Mouse (Mus musculus): ENCODE measurements around the gene Bmp10. TPM values are rescaled to one million over a fixed set of nuclear protein-coding genes. Genes with fewer than 3 reads are reported as not detected.

The Bmp10 gene
- polyA plus RNA-seq (2014; fragmentation: Nextera tagmentation; extraction: Ambion mirVana), result not detected in 2 replicates

- Histone ChIP-seq H3K4me3 (ENCODE audit: low read depth, low read length) (no peak within 1 kb of the TSS), H3K27ac (ENCODE audit: low read depth, low read length) (no peak within 1 kb of the TSS), H3K4me1 (replicated peaks; ENCODE audit: control insufficient read depth, insufficient read depth, low read length) (no peaks in the 10 kb centered on the region; the same call in 1 of the 2 replicates), H3K27me3 (ENCODE audit: control insufficient read depth, insufficient read depth, low read length) (no peaks in the 10 kb centered on the region), H3K4me2 (ENCODE audit: low read depth, low read length, severe bottlenecking) (no peak within 1 kb of the TSS), H3K9ac (ENCODE audit: low read length) (no peak within 1 kb of the TSS), H3K9me3 (ENCODE audit: control insufficient read depth, low read length) (no peaks in the 10 kb centered on the region), H3K36me3 (ENCODE audit: control insufficient read depth, insufficient read depth, low read length) (no peaks in the 10 kb centered on the region)
- no peak for DNase-seq (ENCODE audit: low spot score)
- 77% methylated on average over 7 of the region's 7 CpGs for WGBS
- ATAC-seq (replicated peaks; ENCODE audit: low FRiP score), result no peak
Observed at GRCm38 (mm10) chr6:87428487-87429044, at the start of gene Bmp10. Bmp10 (plus strand) TSS chr6:87428994.

GRCm38 (mm10) chr6:87383926-87384691 is 44.7 kb upstream of the Bmp10 start:
- Histone ChIP-seq H3K36me3 (ENCODE audit: control insufficient read depth, insufficient read depth, low read length) (no peaks in the 10 kb centered on the region), H3K27ac (ENCODE audit: low read depth, low read length) (no peak overlapping the region), H3K4me3 (ENCODE audit: low read depth, low read length) (peak overlapping the region; percentile 28), H3K4me2 (ENCODE audit: low read depth, low read length, severe bottlenecking) (peak overlapping the region; percentile 62), H3K4me1 (replicated peaks; ENCODE audit: control insufficient read depth, insufficient read depth, low read length) (peaks cover 3% of the 10 kb centered on the region; the same call in 1 of the 2 replicates), H3K9me3 (ENCODE audit: control insufficient read depth, low read length) (no peaks in the 10 kb centered on the region), H3K27me3 (ENCODE audit: control insufficient read depth, insufficient read depth, low read length) (no peaks in the 10 kb centered on the region), H3K9ac (ENCODE audit: low read length) (peak overlapping the region; percentile 14; the same call in 1 of the 2 replicates)
- 7% methylated on average over 24 of the region's 24 CpGs for WGBS
- DNase-seq (ENCODE audit: low spot score) (no peak), ATAC-seq (replicated peaks; ENCODE audit: low FRiP score) (no peak; the same call in 1 of the 2 replicates)

DNA sequence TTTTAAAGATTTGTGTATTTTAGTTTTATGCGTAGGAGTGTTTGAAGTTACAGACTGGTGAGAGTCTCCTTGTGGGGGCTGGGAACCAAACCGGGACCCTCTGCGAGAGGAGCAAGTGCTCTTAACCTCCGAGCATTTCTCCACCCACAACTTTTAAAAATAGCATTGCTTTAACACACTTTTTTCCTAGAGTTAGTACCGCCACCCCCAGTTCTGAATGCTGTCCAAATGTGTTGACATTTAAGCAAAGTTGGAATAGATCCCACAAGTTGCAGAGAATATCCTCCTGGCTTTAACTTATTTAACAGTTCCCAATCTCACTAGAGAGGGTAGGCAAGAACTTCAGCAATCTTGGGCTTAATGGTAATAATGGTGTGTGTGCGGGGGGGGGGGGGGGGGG is 44.0 kb upstream of the Bmp10 start:
- no peak overlapping the region for H3K27ac ChIP-seq (ENCODE audit: low read depth, low read length)
- no peaks in the 10 kb centered on the region for H3K36me3 ChIP-seq (ENCODE audit: control insufficient read depth, insufficient read depth, low read length)
- no peak overlapping the region for H3K4me2 ChIP-seq (ENCODE audit: low read depth, low read length, severe bottlenecking)
- H3K27me3 ChIP-seq (ENCODE audit: control insufficient read depth, insufficient read depth, low read length), result no peaks in the 10 kb centered on the region
- H3K9ac ChIP-seq (ENCODE audit: low read length), result no peak overlapping the region
- peaks cover 3% of the 10 kb centered on the region; the same call in 1 of the 2 replicates for H3K4me1 ChIP-seq (replicated peaks; ENCODE audit: control insufficient read depth, insufficient read depth, low read length)
- WGBS, result 54% methylated on average over 5 of the region's 6 CpGs
- no peak overlapping the region for H3K4me3 ChIP-seq (ENCODE audit: low read depth, low read length)
- DNase-seq (ENCODE audit: low spot score), result no peak
- ATAC-seq (replicated peaks; ENCODE audit: low FRiP score), result no peak
- no peaks in the 10 kb centered on the region for H3K9me3 ChIP-seq (ENCODE audit: control insufficient read depth, low read length)

- Histone ChIP-seq H3K27ac (ENCODE audit: low read depth, low read length) (no peak overlapping the region), H3K4me1 (replicated peaks; ENCODE audit: control insufficient read depth, insufficient read depth, low read length) (peaks cover 3% of the 10 kb centered on the region; the same call in 1 of the 2 replicates), H3K36me3 (ENCODE audit: control insufficient read depth, insufficient read depth, low read length) (no peaks in the 10 kb centered on the region), H3K4me2 (ENCODE audit: low read depth, low read length, severe bottlenecking) (no peak overlapping the region), H3K9me3 (ENCODE audit: control insufficient read depth, low read length) (no peaks in the 10 kb centered on the region), H3K27me3 (ENCODE audit: control insufficient read depth, insufficient read depth, low read length) (no peaks in the 10 kb centered on the region), H3K9ac (ENCODE audit: low read length) (no peak overlapping the region), H3K4me3 (ENCODE audit: low read depth, low read length) (no peak overlapping the region)
- DNase-seq (ENCODE audit: low spot score) (peak; percentile 79), ATAC-seq (replicated peaks; ENCODE audit: low FRiP score) (no peak)
- WGBS, result 16% methylated on average over 7 of the region's 7 CpGs
Observed at GRCm38 (mm10) chr6:87386203-87386602, 42.6 kb upstream of the Bmp10 start.

- H3K4me2 ChIP-seq (ENCODE audit: low read depth, low read length, severe bottlenecking), result no peak overlapping the region
- no peak overlapping the region for H3K9ac ChIP-seq (ENCODE audit: low read length)
- no peak for ATAC-seq (replicated peaks; ENCODE audit: low FRiP score)
- no peaks in the 10 kb centered on the region for H3K9me3 ChIP-seq (ENCODE audit: control insufficient read depth, low read length)
- 89% methylated on average over 10 of the region's 10 CpGs for WGBS
- H3K4me3 ChIP-seq (ENCODE audit: low read depth, low read length), result no peak overlapping the region
- H3K36me3 ChIP-seq (ENCODE audit: control insufficient read depth, insufficient read depth, low read length), result no peaks in the 10 kb centered on the region
- no peaks in the 10 kb centered on the region for H3K27me3 ChIP-seq (ENCODE audit: control insufficient read depth, insufficient read depth, low read length)
- peaks cover 3% of the 10 kb centered on the region; the same call in 1 of the 2 replicates for H3K4me1 ChIP-seq (replicated peaks; ENCODE audit: control insufficient read depth, insufficient read depth, low read length)
- DNase-seq (ENCODE audit: low spot score), result no peak
- no peak overlapping the region for H3K27ac ChIP-seq (ENCODE audit: low read depth, low read length)
Observed at GRCm38 (mm10) chr6:87386681-87387080, 42.1 kb upstream of the Bmp10 start.

DNA sequence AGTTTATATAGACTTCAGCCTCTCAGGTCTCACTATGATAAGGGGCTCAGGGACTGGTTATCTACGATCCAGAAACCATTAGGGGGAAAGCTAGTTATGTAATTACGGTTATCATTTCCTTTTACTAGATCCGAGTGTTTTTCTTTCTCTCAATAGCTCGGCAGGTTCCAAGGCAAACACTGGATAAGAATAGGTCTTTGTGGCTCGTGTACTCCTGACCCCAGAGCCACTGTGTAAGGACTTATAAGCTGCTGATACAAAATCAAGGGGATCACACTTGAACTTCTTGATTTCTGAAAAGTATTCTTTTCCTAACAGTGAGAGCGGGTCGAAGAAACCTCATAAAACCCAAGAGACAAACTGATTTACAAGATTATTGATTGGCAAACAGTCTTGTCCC is 39.9 kb upstream of the Bmp10 start, which contains the start of gene Gkn3:
Gkn3 (minus strand) TSS at position 59 of the 400 bp plus-strand sequence.
- Histone ChIP-seq H3K4me3 (ENCODE audit: low read depth, low read length) (no peak within 1 kb of the TSS), H3K9ac (ENCODE audit: low read length) (no peak within 1 kb of the TSS), H3K27ac (ENCODE audit: low read depth, low read length) (no peak within 1 kb of the TSS), H3K4me1 (replicated peaks; ENCODE audit: control insufficient read depth, insufficient read depth, low read length) (peaks cover 3% of the 10 kb centered on the region; the same call in 1 of the 2 replicates), H3K27me3 (ENCODE audit: control insufficient read depth, insufficient read depth, low read length) (no peaks in the 10 kb centered on the region), H3K36me3 (ENCODE audit: control insufficient read depth, insufficient read depth, low read length) (no peaks in the 10 kb centered on the region), H3K4me2 (ENCODE audit: low read depth, low read length, severe bottlenecking) (no peak within 1 kb of the TSS), H3K9me3 (ENCODE audit: control insufficient read depth, low read length) (no peaks in the 10 kb centered on the region)
- no peak for ATAC-seq (replicated peaks; ENCODE audit: low FRiP score)
- 64% methylated on average over 7 of the region's 7 CpGs for WGBS
- no peak for DNase-seq (ENCODE audit: low spot score)

DNA sequence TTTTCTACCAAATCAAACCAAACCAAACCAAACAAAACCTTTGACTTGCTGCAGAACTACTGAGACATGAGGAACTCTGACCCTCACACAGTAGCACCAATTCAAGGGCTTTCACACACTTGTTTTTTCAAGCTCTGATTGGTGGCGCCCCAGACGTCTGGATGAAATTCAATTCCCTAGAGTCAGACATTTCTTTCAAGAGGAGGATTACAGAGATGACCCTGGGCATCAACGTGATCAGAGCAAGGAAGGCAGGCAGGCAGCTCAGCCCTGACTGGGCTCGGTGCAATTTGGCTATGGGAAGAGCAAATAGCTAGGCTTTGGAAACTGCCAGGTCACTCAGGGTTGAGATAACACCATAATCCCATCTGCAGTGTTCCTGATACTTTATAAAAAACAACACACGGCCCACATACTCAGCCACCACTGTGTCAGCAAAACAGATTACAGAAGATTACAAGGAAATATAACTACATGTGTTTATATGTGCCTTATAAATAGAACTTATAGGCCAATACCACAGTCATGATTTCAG is 39.3 kb upstream of the Bmp10 start:
- H3K36me3 ChIP-seq (ENCODE audit: control insufficient read depth, insufficient read depth, low read length), result no peaks in the 10 kb centered on the region
- no peak overlapping the region for H3K4me2 ChIP-seq (ENCODE audit: low read depth, low read length, severe bottlenecking)
- no peaks in the 10 kb centered on the region for H3K27me3 ChIP-seq (ENCODE audit: control insufficient read depth, insufficient read depth, low read length)
- DNase-seq (ENCODE audit: low spot score) (no peak), ATAC-seq (replicated peaks; ENCODE audit: low FRiP score) (no peak)
- no peaks in the 10 kb centered on the region for H3K9me3 ChIP-seq (ENCODE audit: control insufficient read depth, low read length)
- H3K4me3 ChIP-seq (ENCODE audit: low read depth, low read length), result no peak overlapping the region
- no peak overlapping the region for H3K27ac ChIP-seq (ENCODE audit: low read depth, low read length)
- 42% methylated on average over 5 of the region's 5 CpGs for WGBS
- H3K9ac ChIP-seq (ENCODE audit: low read length), result no peak overlapping the region
- no peaks in the 10 kb centered on the region for H3K4me1 ChIP-seq (replicated peaks; ENCODE audit: control insufficient read depth, insufficient read depth, low read length)

DNA sequence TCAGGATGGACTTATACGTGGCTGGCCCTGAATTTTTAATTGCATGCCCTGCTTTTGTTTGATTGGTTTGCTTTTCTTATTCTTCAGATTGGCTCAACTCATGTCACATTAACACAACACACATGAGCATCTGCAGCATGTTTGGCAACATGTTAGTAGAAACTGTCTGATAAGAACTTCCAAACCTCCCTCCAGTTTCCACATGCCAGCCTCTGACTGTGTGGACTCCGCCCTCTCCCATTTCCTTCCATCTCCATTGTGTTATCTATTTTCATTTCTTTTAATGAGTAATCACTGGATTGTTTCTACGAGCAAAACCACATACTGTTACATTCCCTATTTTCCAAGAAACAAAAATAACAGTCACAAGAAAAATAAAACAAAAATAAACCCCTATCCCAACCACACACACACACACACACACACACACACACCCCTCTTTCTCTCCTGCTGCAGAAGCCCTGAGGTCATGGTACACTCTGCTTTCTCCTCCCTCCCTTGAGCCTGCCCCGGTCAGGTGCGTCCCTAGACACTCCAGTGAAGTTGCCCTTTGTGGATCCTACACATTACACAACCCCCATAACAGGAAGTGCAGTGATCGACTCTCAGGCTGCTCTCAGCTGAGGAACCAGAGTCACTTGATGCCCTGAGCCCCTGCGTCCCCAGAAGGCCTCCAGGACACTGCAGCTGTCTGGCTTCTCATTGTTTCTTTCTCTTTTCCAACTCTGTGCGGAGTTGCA is 35.2 kb upstream of the Bmp10 start:
- ATAC-seq (replicated peaks; ENCODE audit: low FRiP score) (no peak), DNase-seq (ENCODE audit: low spot score) (no peak)
- WGBS, result 74% methylated on average over 8 of the region's 8 CpGs
- H3K4me2 ChIP-seq (ENCODE audit: low read depth, low read length, severe bottlenecking), result no peak overlapping the region
- no peak overlapping the region for H3K27ac ChIP-seq (ENCODE audit: low read depth, low read length)
- no peaks in the 10 kb centered on the region for H3K36me3 ChIP-seq (ENCODE audit: control insufficient read depth, insufficient read depth, low read length)
- no peaks in the 10 kb centered on the region for H3K4me1 ChIP-seq (replicated peaks; ENCODE audit: control insufficient read depth, insufficient read depth, low read length)
- no peaks in the 10 kb centered on the region for H3K9me3 ChIP-seq (ENCODE audit: control insufficient read depth, low read length)
- H3K27me3 ChIP-seq (ENCODE audit: control insufficient read depth, insufficient read depth, low read length), result no peaks in the 10 kb centered on the region
- H3K9ac ChIP-seq (ENCODE audit: low read length), result no peak overlapping the region
- no peak overlapping the region for H3K4me3 ChIP-seq (ENCODE audit: low read depth, low read length)
